Mouse (Mus musculus) macrophage (primary cell): Measurements from ENCODE around the gene Slc4a3. TPM values are rescaled to one million over a fixed set of nuclear protein-coding genes. Genes with fewer than 3 reads are reported as not detected.

Source experiments
- H3K27ac ChIP-seq: fragments of 350-480 bp; formaldehyde crosslinking; 2 replicates; pipeline ENCODE4 v1.9.0; 2021
- H3K36me3 ChIP-seq: fragments of 350-480 bp; formaldehyde crosslinking; 2 replicates; pipeline ENCODE4 v1.9.0; 2021; ENCODE audit errors: inconsistent target
- H3K4me3 ChIP-seq: fragments of 350-480 bp; formaldehyde crosslinking; 2 replicates; pipeline ENCODE4 v1.9.0; 2021; ENCODE audit errors: inconsistent target
- H3K79me2 ChIP-seq: fragments of 350-480 bp; formaldehyde crosslinking; 2 replicates; pipeline ENCODE4 v1.9.0; 2021; ENCODE audit errors: inconsistent target
- WGBS: methylation state at CpG from one replicate; pipeline ENCODE4 v1.1.7; 2026; ENCODE audit warnings: inconsistent platforms; ENCODE audit not compliant: missing documents; 5-methylcytosine and 5-hydroxymethylcytosine counted together
- polyA plus RNA-seq: library from polyadenylated mRNA; stranded (reverse); fragments of 250-400 nt; gene quantifications from 3 replicates; pipeline ENCODE4 v1.2.4, GENCODE M21; 2018; ENCODE audit warnings: inconsistent platforms
- total RNA-seq, 78 experiments: library from RNA; depleted of rRNA; stranded (reverse); fragments of 250-400 nt; gene quantifications; 1 replicate in 9 of 78; 2 replicates in 24 of 78; 3 replicates in 43 of 78; 4 replicates in 2 of 78; pipeline ENCODE4 v1.2.4; 2018; ENCODE audit warnings: inconsistent platforms in 56 of 78

Slc4a3 gene
- 10 to 100 TPM in 12 of 26 experiments, 1 to 10 TPM in 14; 2.9 to 27.5 (median 9.3) TPM for total RNA-seq (2018; cell fraction: chromatin; rRNA removed)
- total RNA-seq (2018; cell fraction: cytosol; rRNA removed): 1 to 10 TPM in 7 of 26 experiments, under 1 TPM in 19; 0.07 to 2.0 (median 0.62) TPM
- total RNA-seq (2018; cell fraction: nucleus; rRNA removed): 10 to 100 TPM in 8 of 26 experiments, 1 to 10 TPM in 18; 1.4 to 16.5 (median 6.4) TPM
- polyA plus RNA-seq: 0.41 to 1.3 TPM (median 0.47 TPM) in 3 replicates

DNA sequence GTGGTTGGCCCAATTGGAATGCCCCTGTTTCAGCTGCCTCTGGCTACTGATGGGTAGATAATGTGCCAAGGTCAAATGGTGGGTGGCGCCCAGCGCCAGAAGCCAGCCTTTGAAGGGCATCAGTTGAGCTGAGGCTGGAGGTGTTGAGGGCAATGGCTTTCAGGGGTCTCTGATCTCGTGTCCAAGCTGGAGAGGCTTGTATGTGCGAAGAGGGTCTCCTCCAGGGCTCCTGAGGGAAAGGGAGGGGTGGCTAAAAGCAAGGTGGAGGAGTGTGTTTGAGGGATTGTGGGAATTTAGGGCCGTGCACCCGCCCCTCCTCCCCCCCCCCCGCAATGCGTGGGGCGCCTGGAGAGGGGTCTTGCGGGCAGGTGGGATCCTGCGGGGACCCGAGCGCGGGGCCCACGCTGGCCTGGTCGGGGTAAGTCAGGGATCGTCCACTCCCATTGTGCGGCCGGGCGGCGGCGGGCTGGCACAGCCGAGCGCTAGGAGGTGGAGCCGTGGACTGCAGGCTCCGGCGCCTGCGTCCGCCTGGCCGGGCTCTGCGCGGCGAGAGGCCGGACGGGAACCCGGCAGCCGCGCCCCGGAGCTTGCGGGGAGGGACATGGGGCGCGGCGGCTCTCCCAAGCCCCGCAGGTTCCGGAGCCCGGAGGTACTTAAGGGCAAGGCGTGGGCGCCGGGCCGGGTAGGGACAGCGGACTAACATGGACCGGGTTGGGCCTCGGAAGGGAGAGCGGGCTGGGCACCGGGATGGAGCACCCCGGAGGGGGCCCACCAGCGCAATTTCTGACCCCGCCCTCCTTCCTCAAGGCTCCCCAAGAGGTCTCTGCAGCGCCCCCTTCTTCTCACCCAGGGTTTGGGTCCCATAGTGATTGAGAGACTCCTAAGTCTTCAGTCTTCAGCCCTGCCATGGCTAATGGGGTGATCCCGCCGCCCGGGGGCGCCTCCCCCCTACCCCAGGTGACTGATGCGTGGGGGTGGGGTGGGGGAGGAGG, at the start of gene Slc4a3:
Slc4a3 (plus strand) TSS at position 302 of the 992 bp plus-strand sequence.
- Histone ChIP-seq H3K79me2 (no peaks in the 10 kb centered on the region), H3K36me3 (no peaks in the 10 kb centered on the region), H3K4me3 (no peak within 1 kb of the TSS), H3K27ac (no peak within 1 kb of the TSS)
- 3% methylated on average over 64 of the region's 64 CpGs for WGBS

DNA sequence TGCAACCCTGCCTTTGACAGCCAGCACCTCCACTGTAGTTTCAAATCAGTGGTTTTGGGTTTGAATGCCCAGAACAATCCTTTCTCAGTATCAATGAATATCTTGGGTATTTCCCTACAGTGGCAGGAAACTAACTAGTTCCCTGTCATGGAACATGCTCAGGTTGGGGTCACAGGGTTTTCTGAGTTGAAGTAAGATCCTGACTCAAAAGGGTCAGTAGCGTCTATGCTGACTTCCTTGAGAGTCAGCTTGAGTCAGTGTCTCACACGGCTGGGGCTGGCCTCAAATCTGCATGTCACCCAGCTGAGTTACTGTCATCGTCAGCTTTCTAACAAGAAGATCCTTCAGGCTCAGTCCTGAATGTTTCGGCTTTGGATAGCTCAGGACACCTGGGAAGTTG, 47.2 kb upstream of the Slc4a3 start:
- no peak overlapping the region for H3K27ac ChIP-seq
- no peaks in the 10 kb centered on the region for H3K36me3 ChIP-seq
- WGBS: 87% methylated on average over 4 of the region's 4 CpGs
- no peaks in the 10 kb centered on the region for H3K79me2 ChIP-seq
- H3K4me3 ChIP-seq: no peak overlapping the region

DNA sequence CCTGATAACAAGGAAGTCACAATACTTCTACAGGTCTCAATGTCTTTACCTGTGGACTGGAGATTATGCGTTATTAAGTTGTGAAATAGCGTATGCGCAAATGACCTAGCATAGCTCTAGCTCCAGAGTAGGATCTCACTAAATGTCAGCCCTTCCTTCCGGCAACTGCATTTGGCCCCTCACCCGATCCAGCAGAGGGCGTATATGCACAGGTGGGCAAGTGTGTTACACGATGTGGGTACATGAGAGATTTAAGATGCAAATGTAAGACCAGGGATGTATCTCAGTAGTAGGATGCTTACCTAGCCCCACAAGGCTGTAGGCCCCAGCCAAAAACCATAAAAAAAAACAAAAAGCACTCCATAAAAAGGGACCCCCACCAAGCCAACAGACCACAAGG, 46.6 kb upstream of the Slc4a3 start:
- Histone ChIP-seq H3K36me3 (no peaks in the 10 kb centered on the region), H3K4me3 (no peak overlapping the region), H3K79me2 (no peaks in the 10 kb centered on the region), H3K27ac (no peak overlapping the region)
- WGBS: 85% methylated on average over 7 of the region's 7 CpGs

DNA sequence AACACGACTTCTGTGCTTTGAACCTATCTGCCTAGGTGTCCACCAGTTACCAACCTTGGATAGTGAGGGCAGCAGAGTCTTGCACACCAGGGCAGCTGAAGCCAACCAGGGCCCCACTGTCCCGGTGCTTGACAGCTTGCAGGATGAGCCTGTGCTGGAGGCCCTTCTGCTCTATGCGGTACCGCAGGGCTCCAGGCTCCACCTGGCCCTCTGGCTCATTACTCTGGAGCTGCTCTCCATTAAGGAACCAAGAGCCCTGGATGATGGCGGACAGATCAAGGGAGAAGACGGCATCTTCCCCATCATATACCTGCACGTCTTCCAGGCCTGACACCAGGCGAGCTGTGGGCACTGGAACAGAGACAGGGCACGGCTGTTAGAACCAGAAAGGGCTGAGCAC, 44.2 kb upstream of the Slc4a3 start:
- H3K36me3 ChIP-seq: no peaks in the 10 kb centered on the region
- no peaks in the 10 kb centered on the region for H3K79me2 ChIP-seq
- H3K4me3 ChIP-seq: no peak overlapping the region
- WGBS: 94% methylated on average over 9 of the region's 9 CpGs
- no peak overlapping the region for H3K27ac ChIP-seq

DNA sequence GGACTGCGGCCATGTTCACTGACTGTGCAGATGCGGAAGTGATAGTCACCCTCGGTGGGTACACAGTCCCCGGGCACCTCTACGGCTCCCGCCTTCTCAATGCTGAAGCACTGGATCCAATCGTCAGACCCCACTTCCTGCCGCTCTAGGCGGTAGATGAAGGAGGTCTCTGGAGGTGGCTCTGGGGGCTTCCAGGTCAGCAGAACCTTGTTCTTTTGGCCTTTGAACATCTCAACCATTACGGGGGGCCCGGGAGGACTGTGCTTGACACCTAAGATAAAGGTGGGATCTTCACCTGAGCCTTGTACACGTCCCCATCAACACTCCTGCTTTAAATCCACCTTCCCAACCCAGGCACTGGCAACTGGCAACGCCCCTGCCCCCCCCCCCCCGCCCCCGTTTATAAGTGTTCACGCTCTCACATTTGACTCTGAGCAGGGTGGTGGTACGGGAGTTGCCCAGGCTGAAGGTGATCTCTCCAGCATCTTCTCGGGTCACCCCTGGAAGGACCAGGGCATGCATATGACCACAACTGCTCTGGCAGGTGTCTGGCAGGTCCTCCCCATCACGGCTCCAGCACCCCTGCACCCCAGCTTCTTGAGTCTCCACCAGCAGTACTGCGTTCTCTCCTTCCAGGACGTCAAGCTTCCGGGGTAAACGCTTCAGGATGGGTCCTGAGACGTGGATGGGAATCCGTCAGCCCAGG, 43.0 kb upstream of the Slc4a3 start:
- Histone ChIP-seq H3K79me2 (no peaks in the 10 kb centered on the region), H3K27ac (no peak overlapping the region), H3K4me3 (no peak overlapping the region), H3K36me3 (no peaks in the 10 kb centered on the region)
- WGBS: 86% methylated on average over 24 of the region's 25 CpGs

DNA sequence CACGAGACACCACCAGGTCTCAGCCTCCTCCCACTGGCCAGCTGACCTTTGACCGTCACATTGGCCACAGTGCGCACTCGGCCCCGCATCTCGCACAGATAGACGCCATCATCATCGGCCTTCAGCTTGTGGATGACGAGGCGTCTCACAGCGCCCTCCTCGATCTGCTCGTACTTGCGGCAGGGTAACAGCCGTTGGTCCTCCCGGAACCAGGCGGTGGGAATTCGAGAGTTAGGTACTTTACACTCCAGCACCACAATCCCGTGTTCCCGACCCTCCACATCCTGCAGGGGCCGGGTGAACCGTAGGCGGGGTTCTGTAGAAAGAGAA, 42.5 kb upstream of the Slc4a3 start:
- Histone ChIP-seq H3K27ac (no peak overlapping the region), H3K36me3 (no peaks in the 10 kb centered on the region), H3K4me3 (no peak overlapping the region), H3K79me2 (no peaks in the 10 kb centered on the region)
- 98% methylated on average over 23 of the region's 23 CpGs for WGBS

DNA sequence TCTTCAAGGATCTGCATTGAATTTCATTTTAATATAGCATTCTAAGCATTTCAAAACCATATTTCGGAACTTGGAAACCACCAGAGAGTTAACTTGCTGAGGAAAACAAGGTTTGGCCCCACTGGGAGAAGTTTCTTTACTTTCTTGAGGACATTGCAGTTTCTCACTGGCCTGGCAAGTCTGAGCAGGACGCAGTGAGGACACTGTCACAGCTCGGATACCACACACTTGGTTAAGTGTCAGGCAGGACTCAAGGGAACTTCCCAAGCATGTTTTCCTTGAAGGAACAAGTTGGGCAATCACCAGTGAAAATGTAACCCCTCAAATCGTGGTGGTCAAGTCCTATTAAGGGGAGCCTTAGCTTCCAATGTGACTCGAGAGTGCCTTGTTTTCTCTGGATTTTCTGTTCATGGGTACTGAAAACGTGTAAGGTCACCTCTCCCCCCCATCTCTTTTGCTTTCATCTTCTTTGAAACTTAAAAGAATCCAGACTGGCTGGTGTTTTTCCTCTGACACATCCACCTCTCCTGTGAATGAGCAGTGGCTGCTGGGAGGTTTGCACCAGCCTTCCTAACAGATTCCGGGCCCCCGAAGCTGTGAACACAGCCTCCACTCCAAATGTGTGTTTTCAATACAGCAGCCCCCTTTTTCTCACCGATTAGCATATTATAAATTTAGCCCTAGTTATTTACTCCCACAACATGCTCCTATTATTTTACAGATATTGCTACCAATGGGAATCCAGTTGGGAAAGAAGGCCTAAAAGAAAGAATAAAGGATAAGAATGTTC, 41.6 kb upstream of the Slc4a3 start:
- 81% methylated on average over 6 of the region's 9 CpGs for WGBS
- Histone ChIP-seq H3K36me3 (no peaks in the 10 kb centered on the region), H3K79me2 (no peaks in the 10 kb centered on the region), H3K27ac (no peak overlapping the region), H3K4me3 (no peak overlapping the region)

DNA sequence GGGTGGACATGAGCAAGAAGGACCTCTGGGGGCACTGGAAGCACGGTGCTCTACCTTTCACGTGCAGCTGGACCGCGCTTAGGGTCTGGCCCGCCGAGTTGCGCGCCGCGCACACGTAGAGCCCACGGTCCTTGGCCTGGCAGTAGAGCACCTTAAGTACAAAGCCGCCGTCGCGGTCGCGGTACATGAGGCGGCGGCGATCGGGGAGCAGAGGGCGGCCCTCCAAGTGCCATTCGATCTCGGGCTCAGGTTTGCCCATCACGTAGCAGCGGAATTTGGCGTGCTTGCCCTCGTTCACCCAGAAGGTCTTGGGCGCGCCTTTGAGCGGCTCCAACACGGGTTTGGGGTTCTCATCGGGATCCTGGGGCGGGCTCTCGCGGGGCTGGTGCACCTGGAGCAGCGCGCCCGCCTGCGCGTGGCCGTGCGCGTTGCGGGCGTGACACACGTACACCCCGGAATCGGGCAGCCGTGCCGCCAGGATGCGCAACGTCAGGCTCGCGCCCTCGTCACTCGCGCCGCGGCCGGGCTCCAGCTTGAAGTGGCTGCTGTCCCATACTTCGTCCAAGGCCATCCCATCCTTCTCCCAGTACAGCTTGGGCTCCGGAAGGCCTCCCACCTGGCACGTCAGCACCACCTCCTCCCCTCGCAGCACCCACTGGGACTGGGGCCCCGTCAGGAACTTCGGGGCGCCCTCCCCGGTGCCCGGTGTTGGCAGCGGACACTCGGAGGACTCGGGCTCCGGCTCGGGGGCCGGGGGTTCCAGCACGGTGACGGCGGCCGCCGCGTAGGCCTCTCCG, 40.7 kb upstream of the Slc4a3 start:
- 2% methylated on average over 81 of the region's 84 CpGs for WGBS
- H3K4me3 ChIP-seq: no peak overlapping the region
- no peaks in the 10 kb centered on the region for H3K36me3 ChIP-seq
- H3K79me2 ChIP-seq: no peaks in the 10 kb centered on the region
- no peak overlapping the region for H3K27ac ChIP-seq

DNA sequence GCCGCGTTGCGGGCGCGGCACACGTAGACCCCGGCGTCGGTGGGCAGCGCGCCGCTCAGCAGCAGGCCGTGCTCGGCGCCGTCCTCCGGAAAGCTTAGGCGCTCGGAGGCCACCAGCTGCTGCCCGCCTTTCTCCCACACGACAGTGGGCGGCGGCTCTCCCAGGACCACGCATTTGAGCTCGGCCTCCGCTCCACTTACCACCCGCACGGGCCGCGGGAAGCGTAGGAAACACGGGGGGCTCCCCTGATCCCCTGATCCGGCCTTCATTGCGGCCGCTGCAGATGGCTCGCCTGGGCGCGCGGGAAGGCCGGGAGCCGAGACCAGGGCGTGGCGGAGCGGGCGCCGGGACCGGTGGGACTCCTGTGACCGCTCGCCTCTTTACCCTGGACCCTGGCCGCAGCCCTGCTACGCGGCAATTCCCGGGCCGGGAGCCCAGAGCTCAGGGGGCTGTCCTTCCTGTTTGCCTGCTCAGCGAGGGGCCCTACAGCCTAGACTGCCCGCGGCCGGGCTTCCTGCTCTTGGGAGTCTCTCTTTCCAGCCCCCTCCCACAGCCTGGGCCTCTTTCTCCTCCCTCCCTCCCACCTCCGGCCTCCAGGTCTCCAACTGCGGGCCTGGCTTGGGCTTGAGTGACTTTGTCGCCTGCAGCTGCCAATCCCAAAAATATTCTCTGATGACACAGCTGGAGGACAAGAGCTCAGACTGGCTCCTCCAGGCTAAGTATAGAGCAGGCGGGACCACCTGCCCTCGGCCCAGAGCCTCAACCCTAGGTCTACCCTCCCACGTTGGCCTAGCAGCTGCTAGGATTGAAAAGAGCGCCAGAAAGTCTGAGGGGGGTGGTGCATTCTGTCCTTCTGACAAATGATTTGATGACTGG, 39.9 kb upstream of the Slc4a3 start, which contains the start of gene Obsl1:
Obsl1 (minus strand) TSS at position 497 of the 876 bp plus-strand sequence.
- Histone ChIP-seq H3K27ac (no peak within 1 kb of the TSS), H3K4me3 (no peak within 1 kb of the TSS), H3K36me3 (no peaks in the 10 kb centered on the region), H3K79me2 (no peaks in the 10 kb centered on the region)
- WGBS: 3% methylated on average over 65 of the region's 65 CpGs

DNA sequence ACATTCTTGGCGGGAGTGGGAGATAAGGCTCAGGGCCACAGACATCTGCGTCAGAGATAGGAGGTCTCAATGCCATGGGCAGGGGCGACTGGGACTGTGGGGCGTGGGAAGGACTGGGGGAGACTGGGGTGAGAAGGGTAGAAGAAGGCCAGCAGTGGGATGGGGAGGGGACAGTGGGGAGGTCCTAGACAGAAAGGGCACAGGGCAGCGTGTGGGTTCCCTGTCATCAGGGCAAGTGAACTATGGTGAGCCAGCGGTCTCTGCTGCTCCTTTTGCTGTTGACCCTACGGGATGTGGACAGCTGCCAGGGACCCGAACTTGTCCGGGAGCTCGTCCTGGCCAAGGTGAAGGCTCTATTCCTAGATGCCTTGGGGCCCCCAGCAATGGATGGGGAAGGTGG, 39.1 kb upstream of the Slc4a3 start, which contains the start of gene Inha:
Inha (plus strand) TSS at position 72 of the 400 bp plus-strand sequence.
- Histone ChIP-seq H3K4me3 (no peak within 1 kb of the TSS), H3K79me2 (no peaks in the 10 kb centered on the region), H3K27ac (no peak within 1 kb of the TSS), H3K36me3 (no peaks in the 10 kb centered on the region)
- 88% methylated on average over 10 of the region's 10 CpGs for WGBS

DNA sequence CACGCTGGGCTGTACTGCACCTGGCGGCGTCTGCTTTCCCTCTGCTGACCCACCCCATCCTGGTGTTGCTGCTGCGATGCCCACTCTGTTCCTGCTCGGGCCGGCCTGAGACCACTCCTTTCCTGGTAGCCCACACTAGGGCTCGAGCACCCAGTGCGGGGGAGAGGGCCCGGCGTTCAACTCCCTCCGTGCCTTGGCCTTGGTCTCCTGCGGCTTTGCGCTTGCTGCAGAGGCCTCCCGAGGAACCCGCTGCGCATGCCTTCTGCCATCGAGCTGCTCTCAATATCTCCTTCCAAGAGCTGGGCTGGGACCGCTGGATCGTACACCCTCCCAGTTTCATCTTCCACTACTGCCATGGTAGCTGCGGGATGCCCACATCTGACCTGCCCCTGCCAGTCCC, 36.5 kb upstream of the Slc4a3 start:
- no peak overlapping the region for H3K27ac ChIP-seq
- H3K79me2 ChIP-seq: no peaks in the 10 kb centered on the region
- 93% methylated on average over 20 of the region's 20 CpGs for WGBS
- H3K4me3 ChIP-seq: no peak overlapping the region
- no peaks in the 10 kb centered on the region for H3K36me3 ChIP-seq

DNA sequence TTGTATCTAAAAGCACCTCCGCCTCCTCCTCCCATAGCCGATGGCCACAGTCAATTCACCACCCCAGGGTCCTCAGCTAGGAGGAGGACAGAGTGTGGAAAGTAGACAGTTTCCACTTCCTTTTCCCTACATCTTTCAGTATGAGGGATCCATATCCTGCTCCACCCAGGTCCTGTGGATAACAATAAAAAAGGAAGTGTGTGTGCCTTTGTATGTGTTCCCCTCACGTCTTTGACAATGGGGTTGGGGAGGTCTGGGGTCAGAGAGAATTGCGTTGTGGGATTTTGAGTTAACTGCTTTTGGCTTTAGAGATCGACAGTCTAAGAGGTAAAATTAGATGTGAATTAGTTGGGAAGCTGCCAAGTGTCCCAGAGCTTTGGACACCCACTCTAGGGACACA, 35.9 kb upstream of the Slc4a3 start:
- 51% methylated on average over 5 of the region's 5 CpGs for WGBS
- Histone ChIP-seq H3K79me2 (no peaks in the 10 kb centered on the region), H3K36me3 (no peaks in the 10 kb centered on the region)

More for the DNA sequence above, 35.9 kb upstream of the Slc4a3 start:
- Histone ChIP-seq H3K4me3 (no peak overlapping the region), H3K27ac (no peak overlapping the region)
